Mouse (Mus musculus): ENCODE data around the gene Homer1. TPM values are rescaled to one million over a fixed set of nuclear protein-coding genes. Genes with fewer than 3 reads are reported as not detected.

The Homer1 gene
- total and polyA plus RNA-seq, 2 experiments from 2014 or later = 14.8 to 71.9 TPM

GRCm38 (mm10) chr13:93320089-93320488 is 20.7 kb downstream of the Homer1 start:
- ATAC-seq (ENCODE audit: insufficient read depth, low read depth) (no peak), DNase-seq (ENCODE audit: low spot score) (peak; percentile 48)
- Histone ChIP-seq H3K9ac (replicated peaks; ENCODE audit: low read depth, low read length) (no peak overlapping the region), H3K27ac (ENCODE audit: low read depth) (peak overlapping the region; percentile 43; the same call in 1 of the 2 replicates), H3K4me3 (ENCODE audit: low read depth, low read length) (no peak overlapping the region), H3K4me1 (ENCODE audit: control insufficient read depth, insufficient read depth) (peaks cover 4% of the 10 kb centered on the region; the same call in 1 of the 2 replicates), H3K36me3 (replicated peaks; ENCODE audit: control insufficient read depth, insufficient read depth, low read length) (no peaks in the 10 kb centered on the region), H3K9me3 (replicated peaks; ENCODE audit: control insufficient read depth, low read length) (no peaks in the 10 kb centered on the region), H3K4me2 (ENCODE audit: low read depth, low read length) (no peak overlapping the region), H3K27me3 (ENCODE audit: control insufficient read depth, insufficient read depth, low read length) (no peaks in the 10 kb centered on the region)
- TF ChIP-seq CTCF (IDR thresholded peaks at IDR 0.05; ENCODE audit: low read depth) = no peak
- no peak for TF ChIP-seq EP300 (IDR thresholded peaks at IDR 0.05; ENCODE audit: low read depth)
- 26% methylated on average over 5 of the region's 5 CpGs for WGBS

DNA sequence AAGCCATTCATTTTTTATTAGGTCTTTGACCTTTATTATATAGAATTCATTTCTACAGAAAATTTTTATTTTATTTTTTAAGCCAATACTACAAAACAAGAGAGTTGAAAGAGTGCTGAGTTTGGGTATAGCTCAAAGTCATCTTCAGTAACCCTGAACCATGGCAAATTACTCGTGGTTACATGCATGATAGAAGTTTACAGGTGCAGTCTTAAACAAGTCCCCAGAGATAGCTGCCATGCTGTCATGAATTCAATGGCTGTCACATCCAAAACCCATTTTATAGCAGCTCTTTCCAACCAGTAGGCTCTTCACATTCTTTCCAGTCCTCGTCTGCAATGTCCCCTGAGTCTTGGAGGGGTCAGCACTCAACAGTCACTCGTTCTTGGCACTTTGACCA is 26.9 kb downstream of the Homer1 start:
- Histone ChIP-seq H3K27ac (ENCODE audit: low read depth) (peak overlapping the region; percentile 33), H3K9me3 (replicated peaks; ENCODE audit: control insufficient read depth, low read length) (no peaks in the 10 kb centered on the region), H3K4me1 (ENCODE audit: control insufficient read depth, insufficient read depth) (peaks cover 9% of the 10 kb centered on the region; the same call in 1 of the 2 replicates), H3K36me3 (replicated peaks; ENCODE audit: control insufficient read depth, insufficient read depth, low read length) (no peaks in the 10 kb centered on the region), H3K9ac (replicated peaks; ENCODE audit: low read depth, low read length) (no peak overlapping the region), H3K4me2 (ENCODE audit: low read depth, low read length) (no peak overlapping the region), H3K27me3 (ENCODE audit: control insufficient read depth, insufficient read depth, low read length) (no peaks in the 10 kb centered on the region), H3K4me3 (ENCODE audit: low read depth, low read length) (no peak overlapping the region)
- no peak for DNase-seq (ENCODE audit: low spot score)
- no peak for ATAC-seq (ENCODE audit: insufficient read depth, low read depth)
- TF ChIP-seq CTCF (IDR thresholded peaks at IDR 0.05; ENCODE audit: low read depth) = no peak
- TF ChIP-seq EP300 (IDR thresholded peaks at IDR 0.05; ENCODE audit: low read depth) = no peak
- 46% methylated on average over 3 of the region's 3 CpGs for WGBS

GRCm38 (mm10) chr13:93331721-93332120 is 32.3 kb downstream of the Homer1 start:
- no peak overlapping the region for H3K4me3 ChIP-seq (ENCODE audit: low read depth, low read length)
- no peak overlapping the region for H3K9ac ChIP-seq (replicated peaks; ENCODE audit: low read depth, low read length)
- no peaks in the 10 kb centered on the region for H3K27me3 ChIP-seq (ENCODE audit: control insufficient read depth, insufficient read depth, low read length)
- peaks cover 4% of the 10 kb centered on the region; the same call in 1 of the 2 replicates for H3K4me1 ChIP-seq (ENCODE audit: control insufficient read depth, insufficient read depth)
- 82% methylated on average over 2 of the region's 2 CpGs for WGBS
- no peak overlapping the region for H3K4me2 ChIP-seq (ENCODE audit: low read depth, low read length)
- TF ChIP-seq EP300 (IDR thresholded peaks at IDR 0.05; ENCODE audit: low read depth) (no peak), CTCF (IDR thresholded peaks at IDR 0.05; ENCODE audit: low read depth) (no peak)
- H3K9me3 ChIP-seq (replicated peaks; ENCODE audit: control insufficient read depth, low read length) = no peaks in the 10 kb centered on the region
- ATAC-seq (ENCODE audit: insufficient read depth, low read depth) = no peak
- H3K27ac ChIP-seq (ENCODE audit: low read depth) = no peak overlapping the region
- no peak for DNase-seq (ENCODE audit: low spot score)
- no peaks in the 10 kb centered on the region for H3K36me3 ChIP-seq (replicated peaks; ENCODE audit: control insufficient read depth, insufficient read depth, low read length)

GRCm38 (mm10) chr13:93332491-93332890 is 33.1 kb downstream of the Homer1 start:
- Histone ChIP-seq H3K27me3 (ENCODE audit: control insufficient read depth, insufficient read depth, low read length) (no peaks in the 10 kb centered on the region), H3K4me2 (ENCODE audit: low read depth, low read length) (no peak overlapping the region), H3K27ac (ENCODE audit: low read depth) (no peak overlapping the region), H3K4me3 (ENCODE audit: low read depth, low read length) (no peak overlapping the region), H3K4me1 (ENCODE audit: control insufficient read depth, insufficient read depth) (no peaks in the 10 kb centered on the region), H3K36me3 (replicated peaks; ENCODE audit: control insufficient read depth, insufficient read depth, low read length) (no peaks in the 10 kb centered on the region), H3K9me3 (replicated peaks; ENCODE audit: control insufficient read depth, low read length) (no peaks in the 10 kb centered on the region), H3K9ac (replicated peaks; ENCODE audit: low read depth, low read length) (no peak overlapping the region)
- ATAC-seq (ENCODE audit: insufficient read depth, low read depth) (no peak), DNase-seq (ENCODE audit: low spot score) (no peak)
- TF ChIP-seq EP300 (IDR thresholded peaks at IDR 0.05; ENCODE audit: low read depth) = no peak
- TF ChIP-seq CTCF (IDR thresholded peaks at IDR 0.05; ENCODE audit: low read depth) = no peak
- WGBS = 91% methylated on average over 13 of the region's 13 CpGs

- H3K27ac ChIP-seq (ENCODE audit: low read depth) = no peak overlapping the region
- H3K4me2 ChIP-seq (ENCODE audit: low read depth, low read length) = no peak overlapping the region
- DNase-seq (ENCODE audit: low spot score) (no peak), ATAC-seq (ENCODE audit: insufficient read depth, low read depth) (no peak)
- WGBS = 75% methylated on average over 3 of the region's 3 CpGs
- no peak overlapping the region for H3K9ac ChIP-seq (replicated peaks; ENCODE audit: low read depth, low read length)
- H3K9me3 ChIP-seq (replicated peaks; ENCODE audit: control insufficient read depth, low read length) = no peaks in the 10 kb centered on the region
- H3K27me3 ChIP-seq (ENCODE audit: control insufficient read depth, insufficient read depth, low read length) = no peaks in the 10 kb centered on the region
- H3K4me3 ChIP-seq (ENCODE audit: low read depth, low read length) = no peak overlapping the region
- H3K36me3 ChIP-seq (replicated peaks; ENCODE audit: control insufficient read depth, insufficient read depth, low read length) = no peaks in the 10 kb centered on the region
- TF ChIP-seq EP300 (IDR thresholded peaks at IDR 0.05; ENCODE audit: low read depth) = no peak
- TF ChIP-seq CTCF (IDR thresholded peaks at IDR 0.05; ENCODE audit: low read depth) = no peak; the same call in 1 of the 2 replicates
- H3K4me1 ChIP-seq (ENCODE audit: control insufficient read depth, insufficient read depth) = peaks cover 20% of the 10 kb centered on the region
These were observed 35.9 kb downstream of the Homer1 start for GRCm38 (mm10) chr13:93335337-93335736.

GRCm38 (mm10) chr13:93338394-93338793 is 39.0 kb downstream of the Homer1 start:
- Histone ChIP-seq H3K4me2 (ENCODE audit: low read depth, low read length) (no peak overlapping the region; the same call in 1 of the 2 replicates), H3K36me3 (replicated peaks; ENCODE audit: control insufficient read depth, insufficient read depth, low read length) (0 out of 2 replicates have a peak, but pooled peaks cover 4% of the 10 kb centered on the region), H3K4me1 (ENCODE audit: control insufficient read depth, insufficient read depth) (peaks cover 25% of the 10 kb centered on the region), H3K4me3 (ENCODE audit: low read depth, low read length) (no peak overlapping the region), H3K27me3 (ENCODE audit: control insufficient read depth, insufficient read depth, low read length) (no peaks in the 10 kb centered on the region), H3K27ac (ENCODE audit: low read depth) (peak overlapping the region; percentile 66), H3K9ac (replicated peaks; ENCODE audit: low read depth, low read length) (no peak overlapping the region), H3K9me3 (replicated peaks; ENCODE audit: control insufficient read depth, low read length) (no peaks in the 10 kb centered on the region)
- TF ChIP-seq EP300 (IDR thresholded peaks at IDR 0.05; ENCODE audit: low read depth) (no peak), CTCF (IDR thresholded peaks at IDR 0.05; ENCODE audit: low read depth) (no peak)
- DNase-seq (ENCODE audit: low spot score) (peak; percentile 56), ATAC-seq (ENCODE audit: insufficient read depth, low read depth) (peak; percentile 47; the same call in 1 of the 2 replicates)
- 9% methylated on average over 5 of the region's 5 CpGs for WGBS

All from heart, postnatal 0 days (tissue).